Mouse (Mus musculus): Measurements from ENCODE around the gene Macrod2.

GRCm38 (mm10) chr2:142407341-142407740 is 2012.2 kb downstream of the Macrod2 start:
- no peak for TF ChIP-seq CTCF (IDR thresholded peaks at IDR 0.05; ENCODE audit: low read depth)
- no peak for TF ChIP-seq EP300 (IDR thresholded peaks at IDR 0.05; ENCODE audit: low read depth)
